Mouse (Mus musculus) brain, embryonic 14.5 days (tissue): Measurements from ENCODE around the gene Bdkrb1.

ENCODE experiments used
- CTCF ChIP-seq: fragments of 200-500 bp; IDR thresholded peaks from 2 replicates; pipeline ENCODE4 v1.5.1; 2012; ENCODE audit warnings: inconsistent platforms, mild to moderate bottlenecking, moderate library complexity, borderline replicate concordance; ENCODE audit not compliant: insufficient read depth, insufficient read length; ENCODE audit errors: extremely low read depth
- POLR2A ChIP-seq: fragments of 200-500 bp; IDR thresholded peaks from 2 replicates; pipeline ENCODE4 v1.6.1; 2012; ENCODE audit warnings: mild to moderate bottlenecking, inconsistent platforms, borderline replicate concordance; ENCODE audit not compliant: poor library complexity, insufficient read depth, insufficient read length, severe bottlenecking; ENCODE audit errors: extremely low read depth

GRCm38 (mm10) chr12:105592361-105592761, 10.5 kb upstream of the Bdkrb1 start:
- TF ChIP-seq POLR2A = no peak
- TF ChIP-seq CTCF = no peak
